Mouse (Mus musculus): ENCODE measurements around the gene Gpr156.

The Gpr156 gene

GRCm38 (mm10) chr16:37955336-37955917, 39.1 kb downstream of the Gpr156 start:
- in situ Hi-C loops (cut with MboI, MseI), result loop anchor here (25.0 kb wide), 1 partner anchor 818 kb away; no protein-coding TSS in a partner anchor

- in situ Hi-C loops (cut with MboI, MseI), result loop anchor here (25.0 kb wide), 1 partner anchor 819 kb away; no protein-coding TSS in a partner anchor
Measured at GRCm38 (mm10) chr16:37956076-37956676, 39.9 kb downstream of the Gpr156 start.

GRCm38 (mm10) chr16:37956751-37957150, 40.5 kb downstream of the Gpr156 start:
- in situ Hi-C loops (cut with MboI, MseI), result loop anchor here (25.0 kb wide), 1 partner anchor 819 kb away; no protein-coding TSS in a partner anchor

DNA sequence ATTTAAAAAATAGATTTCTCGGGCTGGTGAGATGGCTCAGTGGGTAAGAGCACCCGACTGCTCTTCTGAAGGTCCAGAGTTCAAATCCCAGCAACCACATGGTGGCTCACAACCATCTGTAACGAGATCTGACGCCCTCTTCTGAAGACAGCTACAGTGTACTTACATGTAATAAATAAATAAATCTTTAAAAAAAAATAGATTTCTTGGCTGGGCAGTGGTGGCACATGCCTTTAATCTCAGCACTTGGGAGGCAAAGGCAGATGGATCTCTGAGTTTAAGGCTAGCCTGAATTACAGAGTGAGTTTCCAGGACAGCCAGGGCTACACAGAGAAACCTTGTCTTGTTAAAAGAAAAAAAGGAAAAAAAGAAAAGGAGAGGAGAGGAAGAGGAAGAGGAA, 46.4 kb downstream of the Gpr156 start:
- in situ Hi-C loops (cut with MboI, MseI), result loop anchor here (25.0 kb wide), 1 partner anchor 825 kb away; no protein-coding TSS in a partner anchor

GRCm38 (mm10) chr16:37963331-37964281, 47.3 kb downstream of the Gpr156 start:
- in situ Hi-C loops (cut with MboI, MseI), result loop anchor here (25.0 kb wide), 1 partner anchor 826 kb away; no protein-coding TSS in a partner anchor

DNA sequence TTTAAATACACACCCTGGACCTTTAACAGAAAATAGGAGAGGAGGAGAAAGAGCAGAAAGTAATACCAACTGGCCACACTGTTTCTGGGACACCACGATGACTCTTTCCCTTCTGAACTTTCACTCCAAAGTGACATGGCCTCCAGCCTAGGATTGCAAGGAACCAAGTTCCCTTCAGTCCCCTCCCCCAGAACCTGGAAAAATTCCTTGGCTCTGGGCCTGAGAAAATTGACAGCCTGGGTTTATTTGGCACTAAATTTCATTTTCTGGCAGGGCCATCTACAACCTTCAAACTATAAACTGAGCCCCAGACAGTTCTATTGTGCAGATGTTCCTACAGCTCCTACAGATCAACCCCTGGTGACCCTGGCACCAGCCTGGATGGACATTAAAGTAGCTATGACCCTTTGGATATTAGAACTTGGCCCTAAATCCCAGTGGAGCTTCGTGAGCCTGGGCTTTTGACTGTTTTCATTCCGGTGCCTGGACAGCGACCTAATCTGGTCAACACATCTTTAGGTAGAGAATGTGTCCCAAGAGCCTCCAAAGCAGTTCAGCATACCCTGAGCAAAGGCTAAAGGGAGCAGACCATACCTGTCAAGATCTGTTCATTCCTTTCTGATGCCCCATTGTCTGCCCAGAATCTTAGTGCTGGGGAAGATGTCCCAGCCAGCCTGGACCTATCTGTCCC, 48.2 kb downstream of the Gpr156 start:
- in situ Hi-C loops (cut with MboI, MseI), result loop anchor here (25.0 kb wide), 1 partner anchor 827 kb away; no protein-coding TSS in a partner anchor

GRCm38 (mm10) chr16:37966871-37967270, 50.6 kb downstream of the Gpr156 start:
- in situ Hi-C loops (cut with MboI, MseI), result loop anchor here (25.0 kb wide), 1 partner anchor 830 kb away; no protein-coding TSS in a partner anchor

DNA sequence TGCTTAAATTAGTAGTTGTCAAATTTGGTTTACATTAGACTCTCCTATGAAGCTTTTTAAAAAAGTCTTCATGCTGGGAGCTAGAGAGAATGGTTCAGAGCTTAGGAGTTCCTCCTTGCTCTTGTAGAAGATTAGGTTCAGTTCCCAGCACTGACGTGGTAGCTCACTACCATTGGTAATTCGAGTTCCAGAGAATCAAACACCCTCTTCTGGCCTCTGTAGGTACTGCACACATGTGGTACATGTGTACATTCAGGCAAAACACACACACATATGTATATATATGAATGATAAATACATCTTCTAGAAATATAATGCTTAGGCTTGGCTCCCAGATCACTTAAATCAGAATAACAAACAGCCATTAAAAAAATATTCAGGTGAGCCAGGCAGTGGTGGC, 51.1 kb downstream of the Gpr156 start:
- in situ Hi-C loops (cut with MboI, MseI), result loop anchor here (25.0 kb wide), 1 partner anchor 830 kb away; no protein-coding TSS in a partner anchor

DNA sequence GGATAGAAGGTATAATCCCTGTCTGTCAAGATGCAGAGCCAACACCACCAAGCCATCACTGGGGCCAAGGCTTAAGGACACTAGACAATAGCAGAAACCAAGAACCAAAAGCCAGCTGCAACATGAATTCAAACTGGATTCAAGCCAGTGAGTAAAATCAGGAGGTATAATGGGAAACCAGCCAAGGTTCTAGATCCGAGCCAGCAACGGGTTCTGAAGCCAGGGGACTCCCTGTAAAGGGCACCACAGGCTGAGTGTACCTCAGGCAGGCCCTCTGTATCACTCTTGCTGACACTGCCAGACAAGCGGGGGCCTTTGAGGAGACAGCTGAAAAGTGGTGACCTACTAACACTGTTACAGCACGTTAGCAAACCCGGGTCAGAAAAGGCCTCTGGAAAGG, 55.2 kb downstream of the Gpr156 start:
- in situ Hi-C loops (cut with MboI, MseI), result loop anchor here (25.0 kb wide), 1 partner anchor 834 kb away; no protein-coding TSS in a partner anchor

- in situ Hi-C loops (cut with MboI, MseI), result loop anchor here (25.0 kb wide), 1 partner anchor 835 kb away; no protein-coding TSS in a partner anchor
Measured at GRCm38 (mm10) chr16:37972357-37972756, 56.1 kb downstream of the Gpr156 start.

- in situ Hi-C loops (cut with MboI, MseI), result loop anchor here (25.0 kb wide), 1 partner anchor 836 kb away; no protein-coding TSS in a partner anchor
Measured at GRCm38 (mm10) chr16:37973239-37973638, 56.9 kb downstream of the Gpr156 start.

GRCm38 (mm10) chr16:37973855-37974519, 57.7 kb downstream of the Gpr156 start:
- in situ Hi-C loops (cut with MboI, MseI), result loop anchor here (25.0 kb wide), 1 partner anchor 837 kb away; no protein-coding TSS in a partner anchor

GRCm38 (mm10) chr16:37974520-37975340, 58.4 kb downstream of the Gpr156 start:
- in situ Hi-C loops (cut with MboI, MseI), result loop anchor here (25.0 kb wide), 1 partner anchor 837 kb away; no protein-coding TSS in a partner anchor

GRCm38 (mm10) chr16:37981907-37982306, 65.6 kb downstream of the Gpr156 start:
- in situ Hi-C loops (cut with MboI, MseI), result no loop called here

DNA sequence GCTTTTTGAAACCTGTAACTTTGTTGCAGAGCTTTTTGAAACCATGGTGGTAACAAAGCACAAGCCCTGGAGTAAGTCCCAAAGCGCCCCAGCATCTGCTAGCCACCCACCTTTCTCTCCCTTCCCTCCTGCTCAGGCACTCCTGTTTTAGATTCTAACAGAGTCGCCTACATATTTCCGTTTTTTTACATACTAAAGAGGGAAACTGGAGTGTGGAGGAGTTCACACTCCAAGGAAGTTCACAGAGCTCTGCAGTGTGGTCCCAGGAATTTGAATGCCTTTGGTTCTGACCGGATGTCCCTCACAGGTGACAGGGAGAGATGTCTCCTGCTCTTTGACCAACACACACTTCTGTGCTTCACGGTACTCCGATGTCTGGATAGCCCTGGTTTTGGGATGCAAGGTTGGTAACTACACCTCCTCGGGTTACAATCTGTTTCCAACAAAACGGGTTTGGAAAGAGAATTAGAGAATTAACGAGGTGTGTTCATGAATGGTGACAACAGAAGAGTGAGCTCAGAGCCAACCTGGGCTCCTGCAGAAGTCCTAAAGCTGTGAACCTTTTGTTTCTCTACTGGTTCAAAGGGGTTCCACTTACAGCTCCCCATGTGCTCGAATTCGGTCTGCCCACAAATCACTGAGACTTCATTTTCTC, 72.0 kb downstream of the Gpr156 start:
- in situ Hi-C loops (cut with MboI, MseI), result no loop called here

GRCm38 (mm10) chr16:37989796-37990195, 73.5 kb downstream of the Gpr156 start:
- in situ Hi-C loops (cut with MboI, MseI), result no loop called here

DNA sequence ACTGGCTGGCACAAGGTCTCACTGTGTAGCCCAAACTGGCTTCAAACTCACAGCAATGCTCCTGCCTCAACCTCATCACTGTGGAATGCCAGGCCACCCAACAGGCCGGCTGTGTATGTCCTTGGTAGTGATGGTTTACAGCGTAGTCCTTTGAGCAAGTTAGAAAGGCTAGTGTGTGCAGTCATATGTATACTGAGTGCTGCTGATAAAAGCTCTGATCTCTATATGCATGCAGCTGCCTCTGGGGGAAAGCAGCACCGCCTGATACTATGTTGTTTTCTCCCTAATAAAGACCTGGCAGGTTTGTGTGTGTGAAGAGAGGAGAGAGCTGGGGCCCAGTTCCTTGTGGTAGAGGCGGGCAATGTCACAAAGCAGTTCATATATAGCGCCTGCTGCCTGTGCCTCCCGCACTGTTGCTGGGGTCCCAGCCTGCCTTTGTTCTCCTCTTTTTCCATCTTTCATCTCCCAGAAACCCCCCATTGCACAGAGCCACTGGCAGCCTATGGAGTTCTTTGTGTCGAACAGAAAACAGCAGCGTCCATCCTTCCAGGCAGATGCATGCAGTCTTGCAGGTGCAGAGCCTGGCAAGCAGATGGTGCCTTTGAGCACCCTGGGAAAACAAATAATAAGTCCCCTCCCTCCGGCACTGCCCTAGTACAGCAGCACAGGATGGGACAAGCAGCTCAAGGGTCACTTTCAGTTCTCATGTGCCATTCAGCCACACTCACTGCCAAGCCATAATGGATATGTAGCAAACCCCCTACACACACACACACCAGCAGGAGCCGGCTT, 74.5 kb downstream of the Gpr156 start:
- in situ Hi-C loops (cut with MboI, MseI), result no loop called here

- in situ Hi-C loops (cut with MboI, MseI), result no loop called here
Measured at GRCm38 (mm10) chr16:37992806-37993205, 76.5 kb downstream of the Gpr156 start.
